Mouse (Mus musculus) limb, embryonic 11.5 days (tissue): Measurements from ENCODE around the gene Tmem63b. TPM values are rescaled to one million over a fixed set of nuclear protein-coding genes. Genes with fewer than 3 reads are reported as not detected.

Experiments
- ATAC-seq: fragments of 200-750 bp; cut with Nextera tagmentation; 2 replicates; pipeline ENCODE4 v1.8.0; 2017; ENCODE audit warnings: low read depth; ENCODE audit not compliant: insufficient number of reproducible peaks, low FRiP score, low TSS enrichment
- DNase-seq: peaks from one replicate; pipeline ENCODE4 v3.0.0-alpha.2; 2015; ENCODE audit warnings: low spot score
- H3K27ac ChIP-seq: fragments of 300-500 bp; sonication (generic); replicated peaks from 2 replicates; pipeline ENCODE4 v1.5.1; 2014; ENCODE audit warnings: low read depth, mild to moderate bottlenecking, low read length
- H3K27me3 ChIP-seq: fragments of 300-500 bp; sonication (generic); 2 replicates; pipeline ENCODE4 v1.6.1; 2014; ENCODE audit warnings: mild to moderate bottlenecking, low read length, mixed read lengths; ENCODE audit not compliant: control insufficient read depth, insufficient read depth
- H3K36me3 ChIP-seq: fragments of 300-500 bp; sonication (generic); 2 replicates; pipeline ENCODE4 v1.6.1; 2014; ENCODE audit warnings: mild to moderate bottlenecking, low read length, moderate library complexity, mixed read lengths; ENCODE audit not compliant: control insufficient read depth, insufficient read depth
- H3K4me1 ChIP-seq: fragments of 300-500 bp; sonication (generic); 2 replicates; pipeline ENCODE4 v1.6.1; 2014; ENCODE audit warnings: low read length, mixed read lengths; ENCODE audit not compliant: control insufficient read depth, insufficient read depth
- H3K4me2 ChIP-seq: fragments of 300-500 bp; sonication (generic); 2 replicates; pipeline ENCODE4 v1.6.1; 2014; ENCODE audit warnings: low read depth, mild to moderate bottlenecking, moderate library complexity; ENCODE audit not compliant: severe bottlenecking
- H3K4me3 ChIP-seq: fragments of 300-500 bp; sonication (generic); 2 replicates; pipeline ENCODE4 v1.5.1; 2014; ENCODE audit warnings: low read depth, low read length
- H3K9ac ChIP-seq: fragments of 300-500 bp; sonication (generic); 2 replicates; pipeline ENCODE4 v1.6.1; 2014; ENCODE audit warnings: mild to moderate bottlenecking, low read length
- H3K9me3 ChIP-seq: fragments of 300-500 bp; sonication (generic); 2 replicates; pipeline ENCODE4 v1.6.1; 2016; ENCODE audit warnings: low read length; ENCODE audit not compliant: control insufficient read depth
- WGBS: fragments of 180-500 bp; shearing (Covaris S2); extraction: QIAGEN DNeasy Blood & Tissue Kit; methylation state at CpG from one replicate; pipeline ENCODE4 v1.1.7; 2014; 5-methylcytosine and 5-hydroxymethylcytosine counted together
- polyA plus RNA-seq: library from polyadenylated mRNA; unstranded; fragments of >200 nt; fragmentation: Nextera tagmentation; extraction: Ambion mirVana; gene quantifications from 2 replicates; pipeline ENCODE4 v1.2.1, GENCODE M21; 2014

The Tmem63b gene
- polyA plus RNA-seq, 1 experiment from 2014 or later, result 23.3 TPM

- Histone ChIP-seq H3K9ac (no peak overlapping the region), H3K4me1 (no peaks in the 10 kb centered on the region), H3K27ac (no peak overlapping the region), H3K4me3 (no peak overlapping the region), H3K9me3 (no peaks in the 10 kb centered on the region), H3K4me2 (no peak overlapping the region), H3K36me3 (peaks cover 11% of the 10 kb centered on the region; the same call in 1 of the 2 replicates), H3K27me3 (no peaks in the 10 kb centered on the region)
- ATAC-seq (no peak), DNase-seq (no peak)
- 83% methylated on average over 2 of the region's 2 CpGs for WGBS
Measured at GRCm38 (mm10) chr17:45672598-45672997, 14.1 kb downstream of the Tmem63b start.

DNA sequence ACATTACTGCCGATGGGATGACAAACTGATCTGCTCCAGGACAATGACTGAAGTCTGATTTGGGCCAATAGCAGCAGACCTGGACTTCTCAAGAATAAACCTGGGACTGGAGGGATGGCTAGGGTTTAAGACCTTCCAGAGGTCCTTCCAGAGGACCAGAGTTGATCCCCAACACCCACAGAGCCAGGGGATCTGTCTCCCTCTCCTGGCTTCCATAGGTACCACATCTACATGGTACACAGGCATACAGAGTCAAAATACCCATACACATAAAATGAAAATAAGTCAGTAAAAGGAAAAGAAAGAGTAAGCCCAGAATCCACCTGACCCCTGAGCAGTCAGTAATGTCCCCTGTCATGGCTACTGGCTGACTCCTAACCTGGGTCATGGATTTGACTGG lies 14.9 kb downstream of the Tmem63b start:
- 87% methylated on average over 1 of the region's 1 CpGs for WGBS
- Histone ChIP-seq H3K27ac (no peak overlapping the region), H3K27me3 (no peaks in the 10 kb centered on the region), H3K9me3 (no peaks in the 10 kb centered on the region), H3K4me1 (no peaks in the 10 kb centered on the region), H3K4me3 (no peak overlapping the region), H3K9ac (no peak overlapping the region), H3K36me3 (peaks cover 11% of the 10 kb centered on the region; the same call in 1 of the 2 replicates), H3K4me2 (no peak overlapping the region)
- ATAC-seq (no peak), DNase-seq (no peak)

- Histone ChIP-seq H3K4me2 (no peak overlapping the region), H3K4me1 (no peaks in the 10 kb centered on the region), H3K36me3 (peaks cover 7% of the 10 kb centered on the region), H3K9me3 (no peaks in the 10 kb centered on the region), H3K9ac (no peak overlapping the region), H3K27ac (no peak overlapping the region), H3K4me3 (no peak overlapping the region), H3K27me3 (no peaks in the 10 kb centered on the region)
- ATAC-seq, result no peak
- WGBS, result 93% methylated on average over 10 of the region's 10 CpGs
- DNase-seq, result no peak
Measured at GRCm38 (mm10) chr17:45667986-45668385, 18.7 kb downstream of the Tmem63b start.

DNA sequence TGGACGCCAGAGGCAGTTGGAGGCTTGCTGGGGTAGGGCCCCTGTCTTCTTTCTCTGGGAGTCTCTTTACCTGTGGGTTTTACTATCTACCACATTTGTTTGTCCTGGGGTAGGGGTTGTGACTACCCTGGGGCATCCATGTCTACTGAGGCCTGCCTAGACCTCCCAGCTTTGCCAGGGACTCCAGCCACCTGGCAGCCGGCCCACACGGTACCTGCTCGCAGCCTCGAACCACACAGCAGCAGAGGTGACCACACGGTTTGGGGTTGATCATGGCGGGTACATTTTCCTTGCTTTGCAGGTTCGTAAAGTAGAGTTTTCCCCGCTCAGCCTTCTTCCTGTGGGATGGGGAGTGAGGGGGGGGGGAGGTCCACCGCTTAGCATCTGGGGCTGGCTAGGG lies 19.2 kb downstream of the Tmem63b start:
- ATAC-seq, result no peak
- H3K4me1 ChIP-seq, result no peaks in the 10 kb centered on the region
- no peaks in the 10 kb centered on the region for H3K27me3 ChIP-seq
- no peaks in the 10 kb centered on the region for H3K9me3 ChIP-seq
- no peak overlapping the region for H3K4me3 ChIP-seq
- DNase-seq, result no peak
- no peak overlapping the region for H3K27ac ChIP-seq
- H3K36me3 ChIP-seq, result peaks cover 4% of the 10 kb centered on the region
- H3K4me2 ChIP-seq, result no peak overlapping the region
- no peak overlapping the region for H3K9ac ChIP-seq
- WGBS, result 85% methylated on average over 10 of the region's 10 CpGs

GRCm38 (mm10) chr17:45666091-45666490 lies 20.6 kb downstream of the Tmem63b start:
- no peaks in the 10 kb centered on the region for H3K9me3 ChIP-seq
- H3K27me3 ChIP-seq, result no peaks in the 10 kb centered on the region
- ATAC-seq (no peak), DNase-seq (no peak)
- no peaks in the 10 kb centered on the region for H3K4me1 ChIP-seq
- H3K9ac ChIP-seq, result no peak overlapping the region
- H3K4me3 ChIP-seq, result no peak overlapping the region
- peaks cover 4% of the 10 kb centered on the region for H3K36me3 ChIP-seq
- WGBS, result 66% methylated on average over 11 of the region's 11 CpGs
- no peak overlapping the region for H3K27ac ChIP-seq
- H3K4me2 ChIP-seq, result no peak overlapping the region

GRCm38 (mm10) chr17:45664608-45665007 lies 22.1 kb downstream of the Tmem63b start:
- Histone ChIP-seq H3K36me3 (peaks cover 4% of the 10 kb centered on the region), H3K27me3 (no peaks in the 10 kb centered on the region), H3K9ac (no peak overlapping the region), H3K27ac (no peak overlapping the region), H3K9me3 (no peaks in the 10 kb centered on the region), H3K4me2 (no peak overlapping the region), H3K4me1 (no peaks in the 10 kb centered on the region), H3K4me3 (no peak overlapping the region)
- no peak for DNase-seq
- no peak for ATAC-seq
- 88% methylated on average over 13 of the region's 13 CpGs for WGBS

DNA sequence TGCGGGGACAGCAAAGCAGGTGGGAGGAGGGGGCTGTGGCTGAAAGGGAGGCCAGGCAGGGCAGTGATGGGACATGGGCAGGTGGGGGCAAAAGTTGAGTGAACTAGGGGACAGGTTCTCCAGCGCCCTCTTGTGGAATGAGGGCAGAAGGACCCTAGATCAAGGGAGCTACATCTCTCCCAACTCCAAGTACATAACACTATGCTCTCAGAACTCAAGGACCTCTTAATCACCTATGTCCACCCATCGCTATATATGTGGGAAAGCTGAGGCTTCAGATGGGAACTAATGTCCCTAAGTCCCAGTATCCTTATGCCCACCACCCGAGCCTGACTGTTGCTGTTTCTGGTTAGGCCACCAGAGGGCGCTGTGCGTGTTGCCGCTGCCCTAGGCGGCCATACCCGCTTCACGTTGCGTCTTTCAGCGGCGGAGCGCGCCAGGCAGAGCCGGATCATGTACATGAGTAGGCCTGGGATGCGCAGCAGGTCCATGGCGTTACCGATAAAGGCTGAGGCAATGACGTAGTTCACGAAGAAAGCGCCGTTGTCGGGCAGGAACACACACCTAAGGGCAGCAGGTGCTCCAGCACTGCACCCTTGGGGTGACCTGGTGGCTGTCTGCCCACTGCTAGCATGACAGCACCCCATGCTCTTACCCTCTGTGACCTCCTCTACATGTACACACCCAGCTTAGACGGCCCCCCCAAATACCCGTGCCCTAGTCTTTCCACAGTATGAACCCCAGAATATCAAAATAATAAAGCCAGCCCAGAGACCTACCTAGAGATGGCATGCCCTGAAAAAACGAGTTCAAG lies 23.4 kb downstream of the Tmem63b start:
- H3K27me3 ChIP-seq, result no peaks in the 10 kb centered on the region
- no peaks in the 10 kb centered on the region for H3K9me3 ChIP-seq
- peaks cover 4% of the 10 kb centered on the region for H3K36me3 ChIP-seq
- DNase-seq, result peak; percentile 88
- no peaks in the 10 kb centered on the region for H3K4me1 ChIP-seq
- peak overlapping the region; percentile 17; the same call in 1 of the 2 replicates for H3K4me2 ChIP-seq
- ATAC-seq, result 0 out of 2 replicates have a peak, but pooled peaks have one; percentile 29
- H3K4me3 ChIP-seq, result no peak overlapping the region
- no peak overlapping the region for H3K27ac ChIP-seq
- no peak overlapping the region for H3K9ac ChIP-seq
- 29% methylated on average over 27 of the region's 27 CpGs for WGBS

- Histone ChIP-seq H3K27ac (no peak within 1 kb of the TSS), H3K4me3 (no peak within 1 kb of the TSS), H3K27me3 (no peaks in the 10 kb centered on the region), H3K4me1 (no peaks in the 10 kb centered on the region), H3K9me3 (no peaks in the 10 kb centered on the region), H3K36me3 (no peaks in the 10 kb centered on the region; the same call in 1 of the 2 replicates), H3K9ac (no peak within 1 kb of the TSS), H3K4me2 (no peak within 1 kb of the TSS)
- 85% methylated on average over 4 of the region's 4 CpGs for WGBS
- DNase-seq, result no peak
- no peak for ATAC-seq
Measured at GRCm38 (mm10) chr17:45659225-45659624, 27.5 kb downstream of the Tmem63b start, which contains the start of gene Capn11. Capn11 (minus strand) TSS chr17:45659325.
